Mouse (Mus musculus) heart, postnatal 0 days (tissue): ENCODE results near the gene Cic. TPM values are rescaled to one million over a fixed set of nuclear protein-coding genes. Genes with fewer than 3 reads are reported as not detected.
"Not testable (repeated sequence)": the region's sequence is repeated elsewhere in the genome, so short reads cannot be mapped to it uniquely, and the experiment has no call there.

Experiments
- ATAC-seq: fragments of 200-750 bp; cut with Nextera tagmentation; 2 replicates; pipeline ENCODE4 v1.8.0; 2017; ENCODE audit warnings: low read depth, moderate number of reproducible peaks, moderate library complexity; ENCODE audit not compliant: insufficient read depth
- DNase-seq: peaks from one replicate; pipeline ENCODE4 v3.0.0-alpha.2; 2016; ENCODE audit warnings: low spot score
- H3K27ac ChIP-seq: fragments of 300-500 bp; sonication (generic); 2 replicates; pipeline ENCODE4 v1.5.1; 2014; ENCODE audit warnings: low read depth, mild to moderate bottlenecking
- H3K27me3 ChIP-seq: fragments of 300-500 bp; sonication (generic); 2 replicates; pipeline ENCODE4 v1.6.1; 2014; ENCODE audit warnings: low read length, mixed read lengths; ENCODE audit not compliant: control insufficient read depth, insufficient read depth
- H3K36me3 ChIP-seq: fragments of 300-500 bp; sonication (generic); replicated peaks from 2 replicates; pipeline ENCODE4 v1.6.1; 2014; ENCODE audit warnings: low read length, mixed read lengths; ENCODE audit not compliant: control insufficient read depth, insufficient read depth
- H3K4me1 ChIP-seq: fragments of 300-500 bp; sonication (generic); 2 replicates; pipeline ENCODE4 v1.6.1; 2014; ENCODE audit warnings: antibody characterized with exemption; ENCODE audit not compliant: control insufficient read depth, insufficient read depth
- H3K4me2 ChIP-seq: fragments of 300-500 bp; sonication (generic); 2 replicates; pipeline ENCODE4 v1.6.1; 2014; ENCODE audit warnings: low read depth, mild to moderate bottlenecking, low read length, moderate library complexity
- H3K4me3 ChIP-seq: fragments of 300-500 bp; sonication (generic); 2 replicates; pipeline ENCODE4 v1.5.1; 2014; ENCODE audit warnings: low read depth, low read length
- H3K9ac ChIP-seq: fragments of 300-500 bp; sonication (generic); replicated peaks from 2 replicates; pipeline ENCODE4 v1.6.1; 2014; ENCODE audit warnings: low read depth, low read length, mixed read lengths
- H3K9me3 ChIP-seq: fragments of 300-500 bp; sonication (generic); replicated peaks from 2 replicates; pipeline ENCODE4 v1.6.1; 2016; ENCODE audit warnings: low read length; ENCODE audit not compliant: control insufficient read depth
- CTCF ChIP-seq: IDR thresholded peaks from 2 replicates; pipeline ENCODE4 v1.5.1; 2016; ENCODE audit warnings: antibody characterized with exemption, control low read depth, low read depth
- EP300 ChIP-seq: IDR thresholded peaks from 2 replicates; pipeline ENCODE4 v1.6.1; 2016; ENCODE audit warnings: antibody characterized with exemption, low read depth
- WGBS: fragments of 180-500 bp; shearing (Covaris S2); extraction: QIAGEN DNeasy Blood & Tissue Kit; methylation state at CpG from one replicate; pipeline ENCODE4 v1.1.7; 2014; 5-methylcytosine and 5-hydroxymethylcytosine counted together
- polyA plus RNA-seq: library from polyadenylated mRNA; unstranded; fragments of >200 nt; fragmentation: Nextera tagmentation; extraction: Ambion mirVana; gene quantifications from 2 replicates; pipeline ENCODE4 v1.2.1, GENCODE M21; 2015
- total RNA-seq: library from RNA; depleted of rRNA; stranded (reverse); fragments of >200 nt; gene quantifications from 2 replicates; pipeline ENCODE4 v1.2.3, GENCODE M21; 2014; ENCODE audit warnings: low replicate concordance

The Cic gene
- total and polyA plus RNA-seq, 2 experiments from 2014 or later = 16.9 to 63.0 TPM

- peaks cover 14% of the 10 kb centered on the region for H3K4me1 ChIP-seq
- no peak overlapping the region for H3K27ac ChIP-seq
- no peak for ATAC-seq
Observed at GRCm38 (mm10) chr7:25263968-25264870, 3.3 kb upstream of the Cic start.

GRCm38 (mm10) chr7:25265743-25266142 is 1.8 kb upstream of the Cic start:
- H3K4me2 ChIP-seq, DNase-seq, H3K27me3 ChIP-seq, H3K36me3 ChIP-seq, H3K4me3 ChIP-seq, H3K9me3 ChIP-seq, ATAC-seq, H3K27ac ChIP-seq, H3K9ac ChIP-seq: not testable (repeated sequence)
- H3K4me1 ChIP-seq = peaks cover 23% of the 10 kb centered on the region
- 60% methylated on average over 5 of the region's 5 CpGs for WGBS

More at GRCm38 (mm10) chr7:25263968-25264870, 3.3 kb upstream of the Cic start:
- Histone ChIP-seq H3K4me3 (no peak overlapping the region), H3K9ac (no peak overlapping the region), H3K27me3 (no peaks in the 10 kb centered on the region), H3K9me3 (no peaks in the 10 kb centered on the region), H3K4me2 (no peak overlapping the region), H3K36me3 (no peaks in the 10 kb centered on the region)
- DNase-seq = no peak
- 46% methylated on average over 17 of the region's 17 CpGs for WGBS
- TF ChIP-seq CTCF (no peak), EP300 (no peak)

GRCm38 (mm10) chr7:25266180-25266962 is 1.1 kb upstream of the Cic start:
- Histone ChIP-seq H3K27ac (no peak overlapping the region), H3K9ac (no peak overlapping the region), H3K4me1 (peaks cover 23% of the 10 kb centered on the region), H3K36me3 (peaks cover 4% of the 10 kb centered on the region; the same call in 1 of the 2 replicates), H3K27me3 (no peaks in the 10 kb centered on the region), H3K9me3 (no peaks in the 10 kb centered on the region), H3K4me2 (no peak overlapping the region; the same call in 1 of the 2 replicates), H3K4me3 (no peak overlapping the region)
- no peak for DNase-seq
- TF ChIP-seq EP300 (no peak), CTCF (no peak)
- no peak for ATAC-seq
- whole genome bisulfite sequencing = 75% methylated on average over 8 of the region's 8 CpGs

GRCm38 (mm10) chr7:25267751-25268463 is 403 bp downstream of the Cic start:
- peak; percentile 90 for ATAC-seq
- H3K4me1 ChIP-seq = peaks cover 23% of the 10 kb centered on the region
- H3K27me3 ChIP-seq = no peaks in the 10 kb centered on the region
- H3K9me3 ChIP-seq = no peaks in the 10 kb centered on the region
- peak; percentile 100 for DNase-seq
- H3K9ac ChIP-seq = peak overlapping the region; percentile 86
- no peak for TF ChIP-seq CTCF
- TF ChIP-seq EP300 = peak; percentile 83
- H3K27ac ChIP-seq = peak overlapping the region; percentile 93
- under 1% methylated on average over 33 of the region's 33 CpGs for WGBS
- peak overlapping the region; percentile 86 for H3K4me2 ChIP-seq
- H3K36me3 ChIP-seq = peaks cover 17% of the 10 kb centered on the region
- H3K4me3 ChIP-seq = peak overlapping the region; percentile 80

GRCm38 (mm10) chr7:25268588-25268987 is 1.1 kb downstream of the Cic start:
- TF ChIP-seq CTCF (no peak), EP300 (no peak)
- no peaks in the 10 kb centered on the region for H3K9me3 ChIP-seq
- peaks cover 24% of the 10 kb centered on the region for H3K36me3 ChIP-seq
- H3K27ac ChIP-seq = peak overlapping the region; percentile 81
- H3K27me3 ChIP-seq = no peaks in the 10 kb centered on the region
- peak overlapping the region; percentile 86 for H3K4me2 ChIP-seq
- 1% methylated on average over 7 of the region's 7 CpGs for WGBS
- H3K4me1 ChIP-seq = peaks cover 26% of the 10 kb centered on the region
- peak overlapping the region; percentile 86 for H3K9ac ChIP-seq
- DNase-seq = no peak
- peak overlapping the region; percentile 80 for H3K4me3 ChIP-seq
- ATAC-seq = no peak
